Mouse (Mus musculus) gastrocnemius, adult 8-10 months (tissue): ENCODE results near the gene Eif4enif1. TPM values are rescaled to one million over a fixed set of nuclear protein-coding genes. Genes with fewer than 3 reads are reported as not detected.
A peak's percentile ranks its signal among the peaks of the same experiment; 100 is the strongest.
"Not testable (repeated sequence)": the region's sequence is repeated elsewhere in the genome, so short reads cannot be mapped to it uniquely, and the experiment has no call there.

ENCODE experiments used
- DNase-seq, 2 experiments: peaks; one replicate each; pipeline ENCODE4 v3.0.0; 2022; ENCODE audit warnings: low spot score in 2 of 2
- total RNA-seq, 4 experiments: library from RNA; stranded (reverse); gene quantifications; 2 replicates each; pipeline ENCODE4 v1.2.4; 2022

The Eif4enif1 gene
- total RNA-seq, 4 experiments from 2014 or later, result 27.6 to 39.3 (median 31.4) TPM

DNA sequence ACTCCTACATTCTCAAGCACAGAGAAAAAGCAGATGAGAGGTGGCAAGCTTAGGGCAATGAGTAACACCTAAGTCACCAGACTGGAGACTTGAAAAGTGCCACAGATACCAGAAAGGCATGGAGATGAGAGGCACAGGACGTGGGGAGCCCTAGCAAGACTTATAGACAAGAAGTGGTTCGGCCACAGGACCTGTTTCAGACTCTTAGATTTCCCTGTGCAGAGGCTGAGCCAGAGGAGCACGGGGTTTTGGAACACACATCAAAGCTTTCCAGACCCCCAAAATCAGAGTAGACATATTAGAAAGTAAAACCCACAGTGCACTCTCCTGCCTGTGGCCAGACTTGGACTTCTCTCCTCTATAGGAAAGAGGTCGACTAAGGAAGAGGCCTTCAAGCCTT, 20.9 kb upstream of the Eif4enif1 start:
- DNase-seq, result peak; percentile 83 to 90

DNA sequence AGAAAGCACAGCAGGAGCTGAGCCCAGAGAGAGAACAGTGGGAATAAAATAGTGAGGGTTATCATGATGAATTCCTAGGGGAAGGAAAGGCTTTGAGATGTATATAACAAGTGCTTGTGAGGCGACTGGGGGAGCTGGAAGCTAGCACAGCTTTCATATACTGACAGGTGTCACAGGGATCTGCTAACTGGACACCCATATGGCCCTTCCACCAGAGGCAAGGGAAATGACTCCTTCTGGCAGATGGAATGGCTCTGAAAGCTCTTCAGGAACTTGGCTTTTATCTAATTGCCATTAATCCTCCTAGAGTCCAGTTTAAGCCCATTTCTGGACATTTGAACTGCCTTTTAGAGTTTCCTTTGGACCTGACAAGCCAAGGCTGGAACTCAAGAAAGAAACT, 20.2 kb upstream of the Eif4enif1 start:
- DNase-seq, result not testable (repeated sequence)

GRCm38 (mm10) chr11:3182707-3183106, 19.5 kb upstream of the Eif4enif1 start:
- DNase-seq, result peak; percentile 7 to 26

DNA sequence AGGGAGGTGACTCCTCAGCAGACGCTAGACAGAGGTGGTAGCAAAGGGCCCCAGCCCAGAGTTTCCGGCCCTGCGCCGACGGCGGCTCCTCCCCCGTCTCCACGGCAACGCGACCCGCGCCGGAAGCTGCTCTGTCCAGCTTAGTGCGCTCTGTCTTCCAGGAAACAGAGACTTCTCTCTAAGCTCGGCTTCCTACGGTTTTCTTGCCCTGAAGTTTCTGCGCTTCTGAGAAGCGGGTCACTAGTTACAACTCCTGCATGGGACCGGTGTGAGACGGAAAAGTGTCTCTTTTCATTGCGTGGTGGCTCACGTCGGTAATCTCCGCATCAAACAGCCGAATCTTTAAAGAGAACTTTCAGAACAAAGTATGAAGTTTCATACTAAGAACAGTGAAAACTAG, 8.8 kb upstream of the Eif4enif1 start, which contains the start of gene Sfi1:
TSS of gene Sfi1 (minus strand) at position 101 of the 400 bp plus-strand sequence.
- no peak for DNase-seq

DNA sequence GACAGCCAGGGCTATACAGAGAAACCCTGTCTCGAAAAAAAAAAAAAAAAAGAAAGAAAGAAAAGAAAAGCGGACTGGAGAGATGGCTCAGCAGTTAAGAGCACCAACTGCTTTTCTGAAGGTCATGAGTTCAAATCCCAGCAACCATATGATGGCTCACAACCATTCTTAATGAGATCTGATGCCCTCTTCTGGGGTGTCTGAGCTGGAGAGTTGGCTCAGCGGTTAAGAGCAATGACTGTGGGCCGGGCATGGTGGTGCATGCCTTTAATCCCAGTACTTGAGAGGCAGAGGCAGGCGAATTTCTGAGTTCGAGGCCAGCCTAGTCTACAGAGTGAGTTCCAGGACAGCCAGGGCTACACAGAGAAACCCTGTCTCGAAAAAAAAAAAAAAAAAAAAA, 1.6 kb upstream of the Eif4enif1 start:
- not testable (repeated sequence) for DNase-seq

- DNase-seq, result no peak
Measured at GRCm38 (mm10) chr11:3201326-3202230, 614 bp upstream of the Eif4enif1 start.

DNA sequence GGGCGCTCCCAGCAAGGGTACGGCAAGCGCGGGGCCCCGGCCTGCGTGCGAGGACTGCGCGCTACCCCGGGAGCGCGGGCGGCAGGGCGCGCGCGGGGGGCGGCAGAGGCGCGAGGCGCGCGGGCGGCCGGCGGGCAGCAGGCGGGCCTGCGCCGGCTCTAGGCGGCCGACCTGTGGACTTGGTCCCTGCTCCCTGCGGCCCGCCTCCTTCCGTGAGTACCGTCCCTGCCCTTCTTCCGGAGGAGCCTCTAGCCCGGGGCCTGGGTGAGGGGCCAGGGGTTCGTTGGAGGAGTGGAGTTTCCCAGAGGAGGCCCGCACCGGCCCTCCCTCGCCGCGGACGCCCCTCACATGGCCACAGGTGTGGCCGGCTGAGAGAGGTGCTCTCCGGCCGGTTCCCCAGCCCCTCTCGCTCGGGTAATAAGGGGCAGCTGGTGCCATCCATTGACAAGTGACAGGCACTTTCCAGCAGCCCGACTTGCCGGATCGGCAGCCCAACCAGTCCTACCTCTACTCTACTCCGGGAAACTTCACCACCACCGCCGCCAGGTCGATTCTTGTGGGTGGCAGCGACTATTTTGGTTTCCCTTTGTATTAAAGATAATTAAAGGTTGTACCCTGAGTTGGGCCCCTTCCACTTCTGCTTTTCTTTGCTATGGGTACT, 719 bp downstream of the Eif4enif1 start:
- DNase-seq, result peak; percentile 16 to 29

DNA sequence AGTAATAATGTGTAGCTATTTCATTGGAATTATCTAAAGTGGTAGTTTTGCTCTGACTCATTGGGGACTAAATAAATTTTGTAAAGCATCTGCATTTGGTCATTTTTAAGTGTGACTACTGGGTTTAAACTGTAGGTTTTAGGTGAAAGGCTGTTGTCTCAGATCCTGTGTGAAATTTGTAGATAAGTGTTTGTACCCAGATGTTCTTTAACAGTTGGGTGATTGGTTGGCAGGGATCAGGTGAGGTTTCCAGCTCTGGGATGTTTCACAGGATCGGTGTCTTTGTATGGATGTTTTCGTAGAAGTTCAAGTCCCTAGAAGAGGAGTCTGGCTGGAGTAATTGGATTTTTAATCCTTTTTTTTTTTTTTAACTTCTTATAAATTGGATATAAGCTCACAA, 1.6 kb downstream of the Eif4enif1 start:
- no peak for DNase-seq

DNA sequence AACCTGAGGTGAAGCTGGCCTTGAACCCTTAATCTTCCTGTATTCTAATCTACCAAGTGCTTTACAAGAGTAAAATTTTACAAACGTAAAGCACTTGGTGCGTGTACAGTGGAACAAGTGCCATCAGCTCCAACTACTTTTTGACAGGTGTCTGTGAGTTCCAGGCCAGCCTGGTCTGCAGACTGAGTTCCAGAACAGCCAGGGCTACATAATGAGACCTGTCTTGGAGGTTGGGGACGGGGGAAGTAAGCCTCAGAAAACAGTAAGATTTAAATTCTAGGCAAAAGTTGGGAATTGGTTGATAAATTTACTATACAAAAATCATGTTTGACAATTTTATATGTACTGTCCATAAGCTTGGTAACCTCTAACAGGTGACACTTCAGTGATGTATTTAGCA, 3.0 kb downstream of the Eif4enif1 start:
- no peak for DNase-seq

- DNase-seq, result no peak
Measured at GRCm38 (mm10) chr11:3206783-3207182, 4.6 kb downstream of the Eif4enif1 start.

- DNase-seq, result no peak
Measured at GRCm38 (mm10) chr11:3212526-3212925, 10.3 kb downstream of the Eif4enif1 start.

GRCm38 (mm10) chr11:3223105-3223504, 20.9 kb downstream of the Eif4enif1 start:
- DNase-seq, result no peak

DNA sequence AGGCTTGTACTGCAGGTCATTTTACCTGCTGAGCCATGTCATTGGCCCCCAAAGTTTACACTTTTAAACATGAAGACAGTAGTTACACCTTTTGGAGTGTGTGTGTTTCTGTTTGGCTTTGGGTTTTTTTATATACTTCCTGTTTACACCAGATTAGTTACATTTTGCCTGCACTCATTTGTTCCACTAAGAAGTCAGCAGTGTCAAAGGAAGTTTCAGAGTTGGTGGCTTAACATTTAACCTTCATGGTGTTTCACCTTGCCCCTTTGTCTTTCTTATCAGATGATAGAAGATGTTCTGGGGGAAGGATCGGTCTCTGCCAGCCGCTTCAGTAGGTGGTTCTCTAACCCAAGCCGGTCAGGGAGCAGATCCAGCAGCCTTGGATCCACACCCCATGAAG, 24.9 kb downstream of the Eif4enif1 start:
- DNase-seq, result no peak

DNA sequence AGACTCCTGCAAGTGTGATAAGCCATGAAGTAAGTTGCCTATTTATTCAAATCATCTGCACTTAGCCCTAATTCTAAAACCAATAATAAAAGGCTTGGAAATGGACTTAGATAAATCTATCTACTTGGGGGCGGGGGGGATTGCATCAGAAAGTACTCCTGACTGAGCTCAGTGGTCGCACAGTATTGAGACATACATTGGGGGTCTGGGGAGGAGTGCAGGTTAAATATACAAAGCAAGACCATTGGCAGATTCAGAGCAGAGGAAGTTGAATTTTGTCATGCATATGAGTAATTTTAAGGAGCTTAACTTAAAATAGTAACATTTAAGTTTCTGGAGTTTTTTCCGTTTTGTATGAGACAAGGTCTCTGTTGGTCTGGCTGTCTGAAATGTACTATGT, 30.1 kb downstream of the Eif4enif1 start:
- DNase-seq, result no peak

GRCm38 (mm10) chr11:3233704-3234103, 31.5 kb downstream of the Eif4enif1 start:
- DNase-seq, result no peak

- DNase-seq, result no peak
Measured at GRCm38 (mm10) chr11:3235277-3235676, 33.1 kb downstream of the Eif4enif1 start.

GRCm38 (mm10) chr11:3242395-3242794, 40.2 kb downstream of the Eif4enif1 start:
- no peak for DNase-seq

GRCm38 (mm10) chr11:3243771-3244170, 41.6 kb downstream of the Eif4enif1 start:
- DNase-seq, result no peak

DNA sequence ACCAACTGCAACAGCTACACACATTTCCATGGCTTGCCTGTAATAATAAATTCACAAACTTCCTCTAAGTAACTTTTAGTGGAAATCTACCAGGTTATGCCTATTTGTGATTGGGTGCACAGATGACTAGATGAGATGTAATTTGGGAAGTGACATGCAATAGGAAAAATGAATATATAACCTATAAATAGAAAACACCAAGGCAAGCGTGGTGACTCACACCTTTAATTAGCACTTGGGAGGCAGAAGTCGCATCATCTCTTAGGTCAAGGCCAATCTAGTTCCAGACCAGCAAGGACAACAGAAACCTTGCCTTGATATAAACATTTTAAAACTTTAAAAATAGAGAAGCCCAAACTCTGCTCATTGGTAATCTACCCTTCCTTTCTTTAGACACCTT, 45.2 kb downstream of the Eif4enif1 start:
- no peak for DNase-seq

DNA sequence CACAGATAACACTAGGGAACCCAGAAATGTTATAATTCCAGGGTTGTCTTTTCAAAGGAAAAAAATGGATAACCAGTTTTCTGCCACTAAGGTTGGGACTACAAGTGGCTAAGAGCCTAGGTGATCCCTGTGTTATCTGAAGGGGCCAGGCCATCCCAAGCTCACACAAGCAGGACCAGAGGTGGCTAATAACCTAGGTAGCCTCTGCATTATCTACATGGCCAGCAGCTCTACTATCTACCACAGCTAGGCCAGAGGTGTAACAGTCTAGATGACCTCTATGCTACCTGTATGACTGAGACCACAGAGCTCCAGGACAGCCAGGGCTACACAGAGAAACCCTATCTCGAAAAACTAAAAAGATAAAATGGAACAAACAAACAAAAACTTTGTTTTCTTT, 57.3 kb downstream of the Eif4enif1 start:
- no peak for DNase-seq

GRCm38 (mm10) chr11:3265291-3266078, 63.3 kb downstream of the Eif4enif1 start:
- no peak for DNase-seq
